Mouse (Mus musculus) megakaryocyte, embryonic 14.5 days (primary cell): ENCODE data around the gene Ccdc87.

Source experiments
- FLI1 ChIP-seq: IDR thresholded peaks from 2 replicates; pipeline ENCODE4 v1.6.1; 2012; ENCODE audit warnings: low read length, inconsistent platforms, mixed read lengths
- GATA1 ChIP-seq: IDR thresholded peaks from 3 replicates; pipeline ENCODE4 v1.6.1; 2012; ENCODE audit warnings: mixed read lengths, low read length, inconsistent platforms, borderline replicate concordance

- no peak for TF ChIP-seq GATA1
- no peak for TF ChIP-seq FLI1
Measured at GRCm38 (mm10) chr19:4810309-4810708, 28.9 kb upstream of the Ccdc87 start.
